Mouse (Mus musculus) heart, adult 2 months (tissue): ENCODE results near the gene Eif1ad.

ENCODE experiments used
- CTCF ChIP-seq: fragments of 200-600 bp; IDR thresholded peaks from 2 replicates; pipeline ENCODE4 v1.8.1; 2022; ENCODE audit warnings: antibody characterized with exemption, mild to moderate bottlenecking, moderate library complexity
- EP300 ChIP-seq: fragments of 200-500 bp; IDR thresholded peaks from 2 replicates; pipeline ENCODE4 v1.6.1; 2011; ENCODE audit warnings: low read depth, low read length, control low read depth; ENCODE audit not compliant: insufficient read depth
- POLR2A ChIP-seq: fragments of 200-500 bp; IDR thresholded peaks from 2 replicates; pipeline ENCODE4 v1.6.1; 2011; ENCODE audit warnings: mild to moderate bottlenecking, low read depth, low read length, control low read depth; ENCODE audit not compliant: insufficient read depth

GRCm38 (mm10) chr19:5409068-5409467, 42.5 kb downstream of the Eif1ad start:
- TF ChIP-seq POLR2A (peak; percentile 25; the same call in 1 of the 2 replicates), CTCF (no peak), EP300 (no peak)
